18 mouse cellular contexts compared by ENCODE assay signal in the genomic region with DNA sequence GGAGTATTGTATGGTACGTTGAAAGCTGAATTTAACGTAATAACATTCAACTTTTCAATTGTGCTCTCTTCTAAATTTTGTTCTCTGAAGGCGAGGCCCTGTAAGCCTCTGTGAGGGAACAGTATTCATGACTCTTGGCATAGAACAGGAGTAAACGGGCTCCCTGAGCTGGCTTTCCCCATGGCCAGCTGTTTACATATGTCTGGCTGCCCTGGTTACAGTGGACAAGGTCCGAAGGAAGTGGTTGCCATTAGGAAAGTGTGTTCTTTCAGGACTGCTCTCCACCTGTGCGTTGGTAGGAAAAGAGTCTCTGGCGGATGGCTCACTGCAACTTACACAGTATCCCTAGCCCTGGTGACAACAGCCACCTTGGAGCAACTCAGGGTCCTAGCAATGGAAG.
A peak's percentile ranks its signal among the peaks of the same experiment; 100 is the strongest.
DNase-seq lines count a peak whose midpoint lies in the region; ATAC-seq and TF ChIP-seq lines count a peak whose summit lies in the region.
"Had no signal": no experiment of that assay in that cellular context is flagged by ENCODE, and none has a peak within 500 bp of the region (broad histone marks: within the 10 kb centered on the region; RNA-seq: fewer than 3 reads in every experiment).

No protein-coding gene starts in this region.

- TF ChIP-seq EP300 in liver, postnatal 0 days (IDR thresholded peaks at IDR 0.05; ENCODE audit: low read depth), result no peak

- H3K27ac ChIP-seq in liver, embryonic 13.5 days, result no peak overlapping the region
- H3K27ac ChIP-seq in liver, embryonic 12.5 days, result no peak overlapping the region
- peak overlapping the region; percentile 62 for H3K27ac ChIP-seq in liver, postnatal 0 days (ENCODE audit: low read depth)
- H3K27ac ChIP-seq: embryonic facial prominence, embryonic 10.5 days; embryonic facial prominence, embryonic 12.5 days; forebrain, embryonic 13.5 days; forebrain, embryonic 15.5 days had no signal

- H3K9ac ChIP-seq in liver, embryonic 13.5 days, result no peak overlapping the region
- no peak overlapping the region for H3K9ac ChIP-seq in liver, embryonic 12.5 days
- H3K9ac ChIP-seq in liver, postnatal 0 days (replicated peaks), result no peak overlapping the region
- H3K9ac ChIP-seq: embryonic facial prominence, embryonic 12.5 days; forebrain, embryonic 13.5 days; forebrain, embryonic 15.5 days; forebrain, postnatal 0 days had no signal

- ATAC-seq in liver, embryonic 13.5 days (ENCODE audit: low read depth), result peak; percentile 48; the same call in 1 of the 2 replicates
- ATAC-seq in liver, embryonic 12.5 days, result no peak
- peak; percentile 49 for ATAC-seq in liver, postnatal 0 days
- ATAC-seq in monocyte, adult 5-6 weeks (replicated peaks; ENCODE audit: insufficient number of reproducible peaks, low FRiP score, low TSS enrichment, poor library complexity, severe bottlenecking), result no peak
- ATAC-seq: forebrain, embryonic 13.5 days; forebrain, embryonic 15.5 days; forebrain, postnatal 0 days had no signal

- H3K4me3 ChIP-seq in liver, embryonic 13.5 days (replicated peaks), result no peak overlapping the region
- H3K4me3 ChIP-seq in liver, embryonic 12.5 days, result no peak overlapping the region
- no peak overlapping the region for H3K4me3 ChIP-seq in liver, postnatal 0 days (ENCODE audit: low read depth, low read length)
- H3K4me3 ChIP-seq: embryonic facial prominence, embryonic 10.5 days; embryonic facial prominence, embryonic 12.5 days; forebrain, embryonic 13.5 days; forebrain, embryonic 15.5 days had no signal

- no peak for DNase-seq in liver, embryonic 13.5 days
- DNase-seq in adipocyte (ENCODE audit: low spot score), result peak; percentile 14
- DNase-seq in liver, postnatal 0 days, result no peak
- DNase-seq: adrenal gland, adult 8-10 months; adrenal gland, postnatal 14 days; adrenal gland, postnatal 36 days; cerebellum, adult 11-12 months; cerebellum, adult 2 months; cerebellum, adult 9-10 months; cerebellum, postnatal 10 days; cerebellum, postnatal 25 days; forebrain, postnatal 0 days had no signal

- no peaks in the 10 kb centered on the region for H3K36me3 ChIP-seq in liver, embryonic 13.5 days
- no peaks in the 10 kb centered on the region for H3K36me3 ChIP-seq in liver, embryonic 12.5 days
- no peaks in the 10 kb centered on the region for H3K36me3 ChIP-seq in liver, postnatal 0 days (replicated peaks; ENCODE audit: insufficient read depth, low read length)
- H3K36me3 ChIP-seq: embryonic facial prominence, embryonic 10.5 days; embryonic facial prominence, embryonic 12.5 days; forebrain, embryonic 15.5 days had no signal

- H3K4me1 ChIP-seq in liver, embryonic 13.5 days (replicated peaks), result peaks cover 13% of the 10 kb centered on the region; the same call in 1 of the 2 replicates
- H3K4me1 ChIP-seq in liver, embryonic 12.5 days, result 0 out of 2 replicates have a peak, but pooled peaks cover 9% of the 10 kb centered on the region
- peaks cover 8% of the 10 kb centered on the region for H3K4me1 ChIP-seq in liver, postnatal 0 days (ENCODE audit: insufficient read depth)
- H3K4me1 ChIP-seq: embryonic facial prominence, embryonic 10.5 days; embryonic facial prominence, embryonic 12.5 days; forebrain, embryonic 13.5 days; forebrain, embryonic 15.5 days had no signal

- H3K4me2 ChIP-seq in liver, embryonic 13.5 days, result no peak overlapping the region
- H3K4me2 ChIP-seq in liver, embryonic 12.5 days, result no peak overlapping the region
- H3K4me2 ChIP-seq in liver, postnatal 0 days (ENCODE audit: low read depth, low read length), result no peak overlapping the region
- H3K4me2 ChIP-seq: embryonic facial prominence, embryonic 12.5 days; forebrain, embryonic 13.5 days; forebrain, embryonic 15.5 days had no signal

- TF ChIP-seq CTCF in liver, postnatal 0 days (IDR thresholded peaks at IDR 0.05; ENCODE audit: low read depth), result no peak

- H3K27me3 ChIP-seq in liver, embryonic 13.5 days, result no peaks in the 10 kb centered on the region
- H3K27me3 ChIP-seq in liver, embryonic 12.5 days (replicated peaks), result peaks cover 8% of the 10 kb centered on the region; the same call in 1 of the 2 replicates
- H3K27me3 ChIP-seq in liver, postnatal 0 days (ENCODE audit: insufficient read depth, low read length), result no peaks in the 10 kb centered on the region
- H3K27me3 ChIP-seq: embryonic facial prominence, embryonic 12.5 days; forebrain, embryonic 13.5 days; forebrain, embryonic 15.5 days had no signal

- no peaks in the 10 kb centered on the region for H3K9me3 ChIP-seq in liver, embryonic 13.5 days (replicated peaks)
- no peaks in the 10 kb centered on the region for H3K9me3 ChIP-seq in liver, embryonic 12.5 days (replicated peaks)
- no peaks in the 10 kb centered on the region for H3K9me3 ChIP-seq in liver, postnatal 0 days (ENCODE audit: low read length)
- H3K9me3 ChIP-seq: embryonic facial prominence, embryonic 10.5 days; embryonic facial prominence, embryonic 12.5 days; forebrain, embryonic 13.5 days; forebrain, embryonic 15.5 days had no signal

- 64% methylated on average over 7 of the region's 7 CpGs for WGBS in liver, embryonic 13.5 days (ENCODE audit: insufficient replicate concordance)
- WGBS in liver, embryonic 12.5 days (ENCODE audit: insufficient replicate concordance), result 60% methylated on average over 7 of the region's 7 CpGs
- WGBS in liver, postnatal 0 days (ENCODE audit: insufficient replicate concordance), result 64% methylated on average over 7 of the region's 7 CpGs

Comparison
In these comparisons a context has a peak if more than half of its experiments do, and no peak if none do; other contexts are left out.
1. ATAC-seq: peak in liver, embryonic 13.5 days (single experiment) and liver, postnatal 0 days (single experiment); none in liver, embryonic 12.5 days (single experiment) and monocyte, adult 5-6 weeks (single experiment).